Mouse (Mus musculus) neural tube, embryonic 11.5 days (tissue): Measurements from ENCODE around the gene Tmem229a. TPM values are rescaled to one million over a fixed set of nuclear protein-coding genes. Genes with fewer than 3 reads are reported as not detected.

ENCODE experiments used
- ATAC-seq: fragments of 200-750 bp; cut with Nextera tagmentation; 2 replicates; pipeline ENCODE4 v1.8.0; 2017; ENCODE audit warnings: moderate number of reproducible peaks, mild to moderate bottlenecking, moderate TSS enrichment, moderate library complexity; ENCODE audit not compliant: insufficient read depth, low FRiP score, low TSS enrichment
- DNase-seq: peaks from one replicate; pipeline ENCODE4 v3.0.0-alpha.2; 2015; ENCODE audit warnings: low spot score
- H3K27ac ChIP-seq: fragments of 300-500 bp; sonication (generic); 2 replicates; pipeline ENCODE4 v1.5.1; 2014; ENCODE audit warnings: low read depth, mild to moderate bottlenecking, low read length
- H3K27me3 ChIP-seq: fragments of 300-500 bp; sonication (generic); 2 replicates; pipeline ENCODE4 v1.6.1; 2014; ENCODE audit warnings: mild to moderate bottlenecking, low read length, mixed read lengths; ENCODE audit not compliant: control insufficient read depth, insufficient read depth
- H3K36me3 ChIP-seq: fragments of 300-500 bp; sonication (generic); 2 replicates; pipeline ENCODE4 v1.6.1; 2014; ENCODE audit warnings: mild to moderate bottlenecking, low read length, moderate library complexity, mixed read lengths; ENCODE audit not compliant: control insufficient read depth, insufficient read depth
- H3K4me1 ChIP-seq: fragments of 300-500 bp; sonication (generic); 2 replicates; pipeline ENCODE4 v1.6.1; 2014; ENCODE audit warnings: low read length, mixed read lengths; ENCODE audit not compliant: control insufficient read depth, insufficient read depth
- H3K4me2 ChIP-seq: fragments of 300-500 bp; sonication (generic); 2 replicates; pipeline ENCODE4 v1.6.1; 2014; ENCODE audit warnings: low read depth, mild to moderate bottlenecking, moderate library complexity
- H3K4me3 ChIP-seq: fragments of 300-500 bp; sonication (generic); 2 replicates; pipeline ENCODE4 v1.5.1; 2014; ENCODE audit warnings: low read depth, low read length
- H3K9ac ChIP-seq: fragments of 300-500 bp; sonication (generic); 2 replicates; pipeline ENCODE4 v1.6.1; 2014; ENCODE audit warnings: mild to moderate bottlenecking, low read length
- H3K9me3 ChIP-seq: fragments of 300-500 bp; sonication (generic); 2 replicates; pipeline ENCODE4 v1.6.1; 2016; ENCODE audit warnings: low read length; ENCODE audit not compliant: control insufficient read depth
- WGBS: fragments of 180-500 bp; shearing (Covaris S2); extraction: QIAGEN DNeasy Blood & Tissue Kit; methylation state at CpG from one replicate; pipeline ENCODE4 v1.1.7; 2014; 5-methylcytosine and 5-hydroxymethylcytosine counted together
- polyA plus RNA-seq: library from polyadenylated mRNA; unstranded; fragments of >200 nt; fragmentation: Nextera tagmentation; extraction: Ambion mirVana; gene quantifications from 2 replicates; pipeline ENCODE4 v1.2.1, GENCODE M21; 2014

The Tmem229a gene
- 1.3 and 1.6 TPM in 2 replicates for polyA plus RNA-seq

DNA sequence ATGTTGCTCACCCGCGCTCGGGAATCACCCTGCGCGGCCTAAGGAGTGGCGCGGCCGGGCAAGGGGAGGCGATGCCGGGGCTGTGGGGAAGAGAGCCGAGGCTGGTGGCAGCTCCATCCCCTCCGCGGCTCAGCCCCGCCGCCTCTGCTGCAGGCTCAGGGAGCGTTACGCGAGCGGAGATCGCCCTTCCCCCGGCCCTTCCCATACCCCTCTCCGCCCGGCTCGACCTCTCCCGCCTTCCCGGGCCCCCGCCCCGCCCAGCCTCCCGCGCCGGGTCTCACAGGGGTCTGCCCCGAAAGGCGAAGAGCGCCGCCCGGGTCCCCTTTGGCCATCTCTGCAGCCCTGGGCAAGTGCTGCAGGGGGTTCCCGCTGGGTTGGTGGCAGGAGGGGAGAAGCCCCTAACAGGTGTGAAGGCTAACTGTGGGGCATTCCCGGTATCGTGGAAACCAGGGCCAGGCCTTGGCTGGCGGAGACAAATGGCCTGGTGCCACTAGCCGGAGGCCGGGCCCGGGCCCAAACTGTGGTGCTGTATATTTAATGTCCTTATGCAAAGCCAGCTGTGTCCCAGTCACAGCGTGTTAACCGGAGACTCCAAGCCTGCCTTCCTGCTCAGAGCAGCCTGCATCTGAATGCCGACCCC, at the start of gene Tmem229a:
TSS of gene Tmem229a (minus strand) at position 352 of the 640 bp plus-strand sequence.
- Histone ChIP-seq H3K4me1 (no peaks in the 10 kb centered on the region), H3K4me2 (peak within 1 kb of the TSS; percentile 89), H3K4me3 (peak within 1 kb of the TSS; percentile 60), H3K27ac (peak within 1 kb of the TSS; percentile 50; the same call in 1 of the 2 replicates), H3K9ac (peak within 1 kb of the TSS; percentile 70), H3K36me3 (no peaks in the 10 kb centered on the region), H3K9me3 (no peaks in the 10 kb centered on the region), H3K27me3 (peaks cover 3% of the 10 kb centered on the region; the same call in 1 of the 2 replicates)
- DNase-seq = peak; percentile 77
- WGBS = under 1% methylated on average over 35 of the region's 46 CpGs
- peak; percentile 87 for ATAC-seq

- ATAC-seq (no peak), DNase-seq (no peak)
- Histone ChIP-seq H3K36me3 (no peaks in the 10 kb centered on the region), H3K4me1 (no peaks in the 10 kb centered on the region), H3K9me3 (no peaks in the 10 kb centered on the region), H3K27me3 (no peaks in the 10 kb centered on the region), H3K4me3 (no peak overlapping the region), H3K4me2 (no peak overlapping the region), H3K9ac (no peak overlapping the region), H3K27ac (no peak overlapping the region)
- 64% methylated on average over 2 of the region's 2 CpGs for WGBS
Observed at GRCm38 (mm10) chr6:24993754-24994153, 37.7 kb upstream of the Tmem229a start.

GRCm38 (mm10) chr6:24989836-24990235, 33.7 kb upstream of the Tmem229a start:
- H3K4me2 ChIP-seq = no peak overlapping the region
- DNase-seq = no peak

GRCm38 (mm10) chr6:24976176-24976575, 20.1 kb upstream of the Tmem229a start:
- WGBS = 63% methylated on average over 2 of the region's 2 CpGs
- ATAC-seq = no peak
- Histone ChIP-seq H3K4me2 (no peak overlapping the region), H3K36me3 (no peaks in the 10 kb centered on the region), H3K4me3 (no peak overlapping the region), H3K9ac (no peak overlapping the region), H3K27me3 (no peaks in the 10 kb centered on the region), H3K9me3 (no peaks in the 10 kb centered on the region), H3K27ac (no peak overlapping the region), H3K4me1 (no peaks in the 10 kb centered on the region)
- no peak for DNase-seq

More at GRCm38 (mm10) chr6:24989836-24990235, 33.7 kb upstream of the Tmem229a start:
- H3K9me3 ChIP-seq = no peaks in the 10 kb centered on the region
- H3K27ac ChIP-seq = no peak overlapping the region
- no peak overlapping the region for H3K4me3 ChIP-seq
- H3K27me3 ChIP-seq = no peaks in the 10 kb centered on the region
- ATAC-seq = no peak
- no peak overlapping the region for H3K9ac ChIP-seq
- no peaks in the 10 kb centered on the region for H3K4me1 ChIP-seq
- H3K36me3 ChIP-seq = no peaks in the 10 kb centered on the region

DNA sequence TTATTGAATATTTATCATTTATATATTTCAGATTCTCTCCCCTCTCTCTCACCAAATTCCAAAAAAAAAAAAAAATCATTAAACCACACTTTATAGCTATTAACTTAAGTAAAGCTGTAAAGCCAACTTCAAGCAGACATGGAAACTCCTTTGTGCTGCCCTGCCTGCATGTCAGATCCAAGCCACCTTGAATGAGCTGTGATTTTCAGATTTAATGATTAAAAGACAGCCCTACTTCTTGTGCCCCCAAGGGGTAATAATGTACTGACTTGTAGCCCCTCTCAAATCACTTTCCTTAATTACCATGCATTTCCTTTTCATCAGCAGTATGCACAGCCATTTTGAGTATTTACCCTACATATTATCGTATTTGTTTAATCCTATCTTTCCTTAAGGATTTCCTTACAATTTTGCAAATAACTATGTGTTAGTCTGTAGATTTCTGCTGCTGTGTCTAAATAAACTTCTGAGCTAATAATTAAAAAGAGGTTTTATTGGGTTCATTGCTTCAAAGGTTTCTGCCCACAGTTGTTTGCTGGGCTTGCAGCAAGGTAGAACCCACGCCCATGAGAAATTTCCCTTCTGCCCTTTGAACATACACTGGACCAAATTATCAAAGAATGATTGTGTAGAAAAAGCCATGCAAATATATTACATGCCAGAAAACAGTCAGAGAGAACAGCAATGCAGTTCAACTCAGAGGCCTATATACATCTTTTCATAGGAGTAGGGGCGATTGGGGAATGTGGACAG, 12.6 kb upstream of the Tmem229a start:
- Histone ChIP-seq H3K4me2 (no peak overlapping the region), H3K27ac (no peak overlapping the region), H3K9me3 (no peaks in the 10 kb centered on the region), H3K4me3 (no peak overlapping the region), H3K9ac (no peak overlapping the region), H3K4me1 (no peaks in the 10 kb centered on the region), H3K36me3 (no peaks in the 10 kb centered on the region), H3K27me3 (no peaks in the 10 kb centered on the region)
- DNase-seq (no peak), ATAC-seq (no peak)
- WGBS = 86% methylated on average over 3 of the region's 3 CpGs

DNA sequence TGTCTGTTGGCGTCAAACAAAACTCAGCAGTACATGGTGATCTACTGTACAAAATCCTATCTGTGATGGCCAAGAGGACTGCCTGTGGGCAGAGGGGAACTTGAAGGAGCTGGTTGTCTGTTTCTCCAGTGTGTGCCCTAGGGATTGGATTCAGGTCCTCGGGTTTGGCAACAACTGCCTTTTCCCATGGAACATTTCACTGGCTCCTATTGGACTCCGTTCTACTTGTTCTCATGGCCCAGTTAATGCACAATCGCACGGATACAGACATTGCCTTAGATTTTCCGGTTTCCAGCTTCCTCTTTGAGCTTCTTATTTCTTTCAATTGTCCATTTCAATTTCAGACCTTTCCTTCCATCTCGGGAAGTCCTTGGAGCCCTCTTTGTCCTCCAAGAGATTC, 11.6 kb upstream of the Tmem229a start:
- no peak for ATAC-seq
- Histone ChIP-seq H3K36me3 (no peaks in the 10 kb centered on the region), H3K4me2 (no peak overlapping the region), H3K27me3 (no peaks in the 10 kb centered on the region), H3K27ac (no peak overlapping the region), H3K4me1 (no peaks in the 10 kb centered on the region), H3K9me3 (no peaks in the 10 kb centered on the region), H3K9ac (no peak overlapping the region), H3K4me3 (no peak overlapping the region)
- DNase-seq = no peak
- WGBS = 94% methylated on average over 7 of the region's 7 CpGs

- Histone ChIP-seq H3K4me3 (no peak overlapping the region), H3K4me2 (no peak overlapping the region), H3K9ac (no peak overlapping the region), H3K27ac (no peak overlapping the region), H3K9me3 (no peaks in the 10 kb centered on the region), H3K36me3 (no peaks in the 10 kb centered on the region), H3K27me3 (no peaks in the 10 kb centered on the region), H3K4me1 (no peaks in the 10 kb centered on the region)
- no peak for ATAC-seq
- DNase-seq = no peak
- WGBS = 93% methylated on average over 2 of the region's 2 CpGs
Observed at GRCm38 (mm10) chr6:24966010-24966682, 10.0 kb upstream of the Tmem229a start.

DNA sequence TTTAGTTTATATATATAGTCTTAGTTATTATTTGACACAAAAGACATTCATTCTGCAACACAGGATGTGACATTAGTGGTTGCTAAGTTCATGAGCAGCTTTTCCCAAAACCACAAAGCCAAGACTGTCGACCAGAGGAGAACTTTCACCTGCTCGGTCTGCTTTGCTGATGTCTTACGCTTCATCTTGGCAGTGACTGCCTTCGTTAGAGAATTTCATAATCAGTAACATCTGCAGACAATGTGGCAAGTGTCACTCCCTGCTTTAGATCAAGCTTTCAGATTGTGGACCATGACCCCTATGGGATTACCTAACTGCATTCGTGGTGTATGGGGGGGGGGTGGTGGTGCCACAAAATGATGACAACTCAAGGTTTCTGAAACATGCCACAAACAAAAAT, 7.7 kb upstream of the Tmem229a start:
- WGBS = 92% methylated on average over 5 of the region's 5 CpGs
- Histone ChIP-seq H3K27me3 (no peaks in the 10 kb centered on the region), H3K27ac (no peak overlapping the region), H3K4me3 (no peak overlapping the region), H3K9me3 (no peaks in the 10 kb centered on the region), H3K4me1 (no peaks in the 10 kb centered on the region), H3K4me2 (no peak overlapping the region), H3K36me3 (no peaks in the 10 kb centered on the region), H3K9ac (no peak overlapping the region)
- DNase-seq (no peak), ATAC-seq (no peak)
